Mouse (Mus musculus) activated CD4-positive, CD25-positive, alpha-beta regulatory T cell, adult 4 months (primary cell): ENCODE results near the gene Eef1akmt3. TPM values are rescaled to one million over a fixed set of nuclear protein-coding genes. Genes with fewer than 3 reads are reported as not detected.
A peak's percentile ranks its signal among the peaks of the same experiment; 100 is the strongest.
"Not testable (repeated sequence)": the region's sequence is repeated elsewhere in the genome, so short reads cannot be mapped to it uniquely, and the experiment has no call there.

Experiments used
- ATAC-seq: one replicate; pipeline ENCODE4 v1.8.0; 2017
- polyA plus RNA-seq, 2 experiments: library from polyadenylated mRNA; unstranded; fragments of 100-300 nt; shearing (Covaris generic); gene quantifications; one replicate each; pipeline ENCODE4 v1.2.1; 2017

The Eef1akmt3 gene
- under 1 TPM in 1 of 2 experiments, not detected in 1; 0.52 TPM for polyA plus RNA-seq

GRCm38 (mm10) chr10:127041274-127041766, at the start of gene Eef1akmt3, which contains the start of gene Mettl1:
TSS of gene Eef1akmt3 (minus strand) at chr10:127041513.
TSS of gene Mettl1 (plus strand) at chr10:127041414.
- ATAC-seq: peak; percentile 34

DNA sequence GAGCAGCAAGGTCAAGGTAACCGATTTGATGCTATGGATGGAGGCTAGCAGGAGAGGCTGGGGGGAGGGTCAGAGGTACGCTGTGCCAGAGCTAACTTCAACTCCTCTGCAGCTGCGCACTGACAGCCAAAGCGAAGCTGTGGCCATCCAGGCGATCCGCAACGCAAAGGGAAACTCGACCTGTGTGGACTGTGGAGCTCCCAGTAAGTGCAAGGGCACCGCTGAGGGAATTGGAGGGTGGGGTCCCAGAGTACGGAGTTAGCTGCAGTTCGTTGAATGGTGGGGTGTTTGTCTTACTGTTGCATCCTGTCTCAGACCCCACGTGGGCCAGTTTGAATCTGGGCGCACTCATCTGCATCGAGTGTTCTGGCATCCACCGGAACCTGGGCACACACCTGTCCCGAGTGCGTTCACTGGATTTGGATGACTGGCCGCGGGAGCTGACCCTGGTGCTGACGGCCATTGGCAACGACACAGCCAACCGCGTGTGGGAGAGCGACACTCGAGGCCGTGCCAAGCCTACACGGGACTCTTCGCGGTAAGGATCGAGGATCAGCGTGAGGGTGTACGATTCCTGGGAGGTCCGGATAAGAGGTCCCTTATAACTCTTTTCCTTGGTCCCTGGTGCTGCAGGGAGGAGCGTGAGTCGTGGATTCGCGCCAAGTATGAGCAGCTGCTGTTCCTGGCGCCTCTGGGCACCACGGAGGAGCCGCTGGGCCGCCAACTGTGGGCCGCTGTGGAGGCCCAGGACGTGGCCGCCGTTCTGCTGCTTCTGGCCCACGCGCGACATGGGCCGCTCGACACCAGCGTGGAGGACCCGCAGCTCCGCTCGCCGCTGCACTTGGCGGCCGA, 49.5 kb upstream of the Eef1akmt3 start:
- ATAC-seq: no peak

DNA sequence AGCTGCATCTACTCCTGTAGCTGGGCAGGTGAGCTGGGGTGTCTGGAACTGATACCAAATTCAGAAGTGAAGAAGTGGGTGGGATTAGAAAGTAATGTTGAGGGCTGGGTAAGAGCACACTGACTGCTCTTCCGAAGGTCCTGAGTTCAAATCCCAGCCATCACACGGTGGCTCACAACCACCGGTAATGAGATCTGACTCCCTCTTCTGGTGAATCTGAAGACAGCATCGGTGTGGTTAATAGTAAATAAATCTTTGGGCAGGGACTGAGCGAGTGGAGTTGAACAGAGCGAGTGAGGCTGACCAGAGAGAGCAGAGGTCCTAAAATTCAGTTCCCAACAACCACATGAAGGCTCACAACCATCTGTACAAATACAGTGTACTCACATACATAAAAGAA, 44.3 kb upstream of the Eef1akmt3 start:
- ATAC-seq: peak; percentile 16

- ATAC-seq: no peak
These were observed 43.7 kb upstream of the Eef1akmt3 start for GRCm38 (mm10) chr10:127085052-127085451.

DNA sequence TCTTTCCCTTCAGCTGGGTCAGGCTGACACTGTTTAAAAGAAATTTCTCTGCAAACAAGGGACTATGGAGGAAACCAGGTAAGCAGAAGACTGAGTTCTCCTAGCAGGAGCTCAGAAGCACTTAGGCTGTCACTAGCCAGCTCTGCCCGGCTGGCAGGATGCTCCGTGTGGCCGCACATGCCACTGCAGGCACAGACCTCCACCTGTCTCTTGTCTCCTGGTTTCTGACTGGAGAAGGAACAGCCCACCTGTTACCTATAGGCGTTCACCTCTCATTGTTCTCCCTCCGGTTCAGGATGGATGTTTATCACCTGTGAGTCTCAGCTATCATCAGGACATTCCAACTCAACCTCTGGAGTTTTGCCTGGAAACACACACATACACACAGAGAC, 42.6 kb upstream of the Eef1akmt3 start:
- ATAC-seq: no peak

DNA sequence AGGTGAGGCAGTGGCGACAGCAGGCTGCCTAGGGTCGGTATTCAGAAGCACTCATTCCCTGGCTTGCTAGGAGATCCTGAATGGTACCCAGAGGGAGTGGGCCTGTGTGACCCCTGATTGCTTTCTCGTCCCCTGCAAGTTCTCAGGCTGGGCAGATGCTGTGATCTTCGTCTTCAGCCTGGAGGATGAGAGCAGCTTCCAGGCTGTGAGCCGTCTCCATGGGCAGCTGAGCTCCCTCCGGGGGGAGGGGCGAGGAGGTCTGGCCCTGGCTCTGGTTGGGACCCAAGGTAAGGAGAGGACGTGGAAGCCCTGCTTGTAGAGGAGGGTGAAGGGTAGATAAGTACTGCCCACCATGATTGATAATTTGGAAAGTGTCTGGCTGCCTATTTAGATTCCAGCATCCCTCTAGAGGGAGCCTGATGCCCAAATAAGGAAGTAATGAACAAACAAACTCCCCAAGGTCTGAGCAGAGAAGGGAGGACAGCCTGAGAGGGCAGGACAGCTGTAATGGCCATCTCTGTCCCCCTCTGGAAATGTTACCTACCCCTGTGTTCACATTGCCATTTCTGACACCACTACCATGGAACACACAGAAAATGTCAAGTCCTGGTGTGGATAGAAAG, 42.1 kb upstream of the Eef1akmt3 start:
- ATAC-seq: no peak

DNA sequence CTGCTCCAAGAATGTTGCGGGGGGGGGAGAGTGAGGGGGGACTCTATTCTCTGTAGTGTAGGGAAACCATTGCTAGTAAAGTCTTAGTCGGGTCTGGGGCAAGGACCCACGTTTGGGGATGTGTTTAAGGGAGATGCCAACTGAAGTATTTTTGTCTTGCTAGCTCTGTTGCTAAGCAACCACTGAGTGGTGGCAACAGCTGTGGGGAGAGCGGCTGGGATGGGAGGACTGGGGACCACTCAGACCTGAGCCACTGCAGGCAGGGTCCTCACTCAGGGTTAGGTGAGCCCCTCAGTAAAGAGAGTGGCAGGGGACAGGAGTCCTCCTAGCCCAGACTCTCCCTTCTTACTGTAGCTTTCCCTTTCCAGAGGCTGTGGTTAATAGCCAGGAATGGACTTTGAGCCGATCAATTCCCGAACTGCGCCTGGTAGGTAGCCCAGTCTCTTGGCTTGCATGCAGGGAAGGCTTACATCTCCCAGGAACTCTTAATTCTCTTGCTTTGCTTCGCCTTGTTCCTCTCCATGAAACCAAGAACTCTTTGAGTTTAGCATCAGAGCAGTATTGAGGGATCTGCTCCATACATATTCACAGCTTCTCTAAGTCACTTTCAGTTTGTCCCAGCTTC, 40.8 kb upstream of the Eef1akmt3 start:
- no peak for ATAC-seq

- ATAC-seq: no peak
These were observed 39.8 kb upstream of the Eef1akmt3 start for GRCm38 (mm10) chr10:127080901-127081780.

- no peak for ATAC-seq
These were observed 38.5 kb upstream of the Eef1akmt3 start for GRCm38 (mm10) chr10:127079665-127080391.

DNA sequence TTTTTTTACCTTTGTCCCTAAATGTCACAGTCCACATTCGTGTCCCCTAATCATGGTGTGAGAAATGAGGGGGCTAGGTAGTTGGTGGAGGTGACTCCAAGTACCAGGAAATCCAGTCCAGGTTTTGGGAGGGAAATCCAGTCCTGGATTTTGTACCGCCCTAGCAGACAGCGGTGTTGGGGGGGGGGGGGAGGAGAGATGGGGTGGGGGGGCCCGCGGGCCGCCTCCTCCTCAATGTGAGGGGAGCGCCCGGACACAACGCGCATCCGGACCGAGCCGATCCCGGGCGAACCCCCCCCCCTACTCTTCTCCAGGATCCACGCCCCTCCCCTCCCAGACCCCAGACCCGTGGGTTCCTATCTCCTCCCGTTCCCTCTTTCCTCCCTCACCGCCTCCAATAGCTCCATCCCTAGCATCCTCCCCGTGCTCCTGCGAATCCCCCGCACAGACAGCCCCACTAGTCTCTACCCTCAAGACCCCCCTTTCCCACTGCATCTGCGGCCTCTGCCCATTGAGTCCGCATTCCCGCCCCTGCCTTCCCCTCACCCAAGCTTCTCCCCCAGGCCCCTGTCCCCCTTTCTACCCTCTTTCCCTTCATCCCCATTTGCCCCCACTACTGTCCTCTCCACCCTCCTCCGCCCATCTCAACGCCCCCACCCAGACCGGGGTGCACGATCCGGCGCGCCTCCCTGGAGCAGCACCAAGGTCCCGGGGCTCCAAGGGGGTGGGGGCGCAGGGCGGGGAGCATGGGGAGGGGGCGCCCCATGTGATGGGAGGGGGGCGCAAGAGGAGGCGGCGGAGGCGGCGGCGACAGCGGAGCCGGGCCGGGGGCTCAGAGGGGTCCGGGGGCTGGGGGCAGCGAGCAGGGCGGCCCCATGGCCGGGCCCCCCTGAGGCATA, 37.6 kb upstream of the Eef1akmt3 start:
- ATAC-seq: no peak

DNA sequence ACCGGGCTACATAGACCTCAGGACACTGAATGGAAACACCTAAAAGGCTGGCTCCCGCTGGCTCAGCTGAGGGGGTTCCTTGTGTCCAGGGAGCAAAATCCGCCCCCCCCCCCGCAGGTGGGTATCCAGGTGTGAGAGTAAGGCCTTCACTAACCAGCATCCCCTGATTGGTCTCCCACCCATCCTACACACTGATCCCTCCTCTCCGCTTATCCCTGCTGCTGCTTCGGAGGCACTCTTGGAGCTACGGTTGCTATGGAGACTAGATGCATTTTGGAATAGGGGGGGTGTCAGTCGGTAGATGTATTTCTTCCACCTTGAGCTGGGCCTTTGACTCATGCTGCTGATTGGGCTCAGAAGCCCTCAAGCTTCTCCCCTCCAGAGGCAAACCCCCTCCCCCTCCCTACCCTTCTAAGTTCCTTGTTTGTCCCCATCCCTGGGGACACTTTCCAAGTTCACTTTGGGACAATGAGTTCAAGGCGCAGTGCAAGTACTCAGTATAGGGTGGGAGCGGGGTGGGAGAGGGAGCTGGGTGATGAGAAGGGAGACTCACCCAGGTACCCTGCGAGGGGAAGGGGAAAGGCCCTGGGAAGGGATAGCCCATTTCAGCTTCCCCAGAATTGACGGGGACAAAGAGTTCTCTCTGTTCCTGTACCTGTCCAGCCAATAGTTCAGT, 36.8 kb upstream of the Eef1akmt3 start:
- no peak for ATAC-seq

DNA sequence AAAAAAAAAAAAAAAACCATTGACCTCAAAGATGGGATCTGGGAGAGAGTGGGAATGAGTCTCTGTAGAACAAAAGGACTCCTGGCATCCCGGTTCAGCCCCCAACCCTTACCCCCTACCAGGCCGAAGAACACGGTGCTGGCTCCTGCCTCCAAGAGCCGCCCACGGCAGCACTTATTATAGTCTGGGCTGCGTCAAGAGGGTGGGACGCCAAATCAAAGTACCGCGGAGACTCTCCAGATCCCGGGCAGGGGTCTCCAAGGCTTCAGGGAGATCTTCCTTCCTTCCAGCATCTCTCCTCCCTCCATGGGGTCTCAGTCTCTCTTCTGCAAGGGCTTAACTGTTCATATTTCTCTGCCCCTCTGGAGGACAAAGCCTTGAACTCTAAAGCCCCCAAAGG, 36.2 kb upstream of the Eef1akmt3 start:
- no peak for ATAC-seq

- ATAC-seq: peak; percentile 89
These were observed 34.8 kb upstream of the Eef1akmt3 start for GRCm38 (mm10) chr10:127076082-127076481.

DNA sequence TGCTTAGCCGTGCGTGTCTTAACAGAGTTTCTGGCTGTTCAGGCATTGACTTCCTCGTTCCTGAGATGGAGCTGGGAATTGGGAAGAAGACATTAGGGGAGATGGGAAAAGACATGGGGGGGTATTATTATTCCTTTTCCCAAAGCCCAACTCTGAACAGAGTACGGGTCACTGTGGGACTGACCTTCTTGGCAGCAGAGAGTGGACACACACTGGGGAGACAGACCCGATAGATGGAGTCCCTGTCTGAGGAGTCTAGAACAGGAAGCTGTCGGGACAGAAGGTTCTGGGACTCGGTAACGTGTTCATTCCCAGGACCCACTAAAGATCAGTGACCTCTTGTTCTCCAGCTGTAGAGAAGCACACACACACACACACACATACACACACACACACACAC, 34.3 kb upstream of the Eef1akmt3 start:
- ATAC-seq: no peak

GRCm38 (mm10) chr10:127075080-127075479, 33.8 kb upstream of the Eef1akmt3 start, which contains the start of gene Agap2:
TSS of gene Agap2 (plus strand) at chr10:127075284.
- ATAC-seq: peak; percentile 79

GRCm38 (mm10) chr10:127073981-127074380, 32.7 kb upstream of the Eef1akmt3 start:
- ATAC-seq: no peak

- ATAC-seq: not testable (repeated sequence)
These were observed 31.7 kb upstream of the Eef1akmt3 start for GRCm38 (mm10) chr10:127072969-127073368.

DNA sequence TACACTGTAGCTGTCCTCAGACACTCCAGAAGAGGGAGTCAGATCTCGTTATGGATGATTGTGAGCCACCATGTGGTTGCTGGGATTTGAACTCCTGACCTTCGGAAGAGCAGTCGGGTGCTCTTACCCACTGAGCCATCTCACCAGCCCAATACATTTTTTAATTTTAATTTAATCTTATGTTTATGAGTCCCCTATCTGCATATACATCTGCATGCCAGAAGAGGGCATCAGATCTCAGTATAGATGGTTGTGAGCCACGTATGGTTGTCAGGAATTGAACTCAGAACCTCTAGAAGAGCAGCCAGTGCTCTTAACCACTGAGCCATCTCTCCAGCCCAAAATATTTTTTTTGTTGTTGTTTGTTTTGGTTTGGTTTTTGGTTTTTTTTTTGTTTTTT, 31.0 kb upstream of the Eef1akmt3 start:
- ATAC-seq: not testable (repeated sequence)

DNA sequence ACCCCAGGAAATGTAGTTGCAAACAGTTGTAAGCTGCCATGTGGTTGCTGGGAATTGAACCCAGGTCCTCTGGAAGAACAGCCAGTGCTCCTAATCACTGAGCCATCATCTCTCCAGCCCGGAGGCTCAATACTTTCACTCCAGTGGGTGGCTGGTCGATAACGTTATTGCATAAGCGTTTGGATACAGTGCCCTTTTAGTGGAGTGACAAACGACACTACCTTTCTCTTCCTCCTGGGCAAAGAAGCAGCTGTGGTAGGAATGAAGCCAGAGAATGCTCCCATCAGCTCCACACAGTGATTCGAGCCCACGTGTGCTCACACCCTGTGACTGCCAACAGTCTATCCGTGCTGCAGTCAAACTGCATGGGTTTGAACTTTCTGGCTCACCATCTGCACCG, 29.9 kb upstream of the Eef1akmt3 start:
- ATAC-seq: no peak
